In the genomic region with DNA sequence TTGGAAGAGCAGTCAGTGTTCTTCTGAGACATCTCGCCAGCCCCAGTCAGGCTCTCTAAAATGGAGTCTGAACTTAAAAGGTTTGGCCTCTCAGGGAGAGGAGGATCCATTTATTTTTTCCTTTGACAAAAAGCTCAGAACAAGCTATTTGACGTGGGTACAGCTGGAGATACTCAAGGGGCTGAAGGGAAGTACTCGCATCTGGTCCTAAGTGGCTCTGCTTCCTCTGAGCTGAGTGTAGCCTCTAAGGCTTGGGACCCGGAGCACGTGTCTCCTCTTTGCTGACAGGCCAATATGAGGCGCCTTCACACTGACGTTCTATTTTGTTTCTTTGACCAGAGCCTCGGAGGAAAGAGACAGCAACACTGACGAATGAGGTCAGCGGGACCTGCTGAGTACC, we compare ENCODE assay signal across 24 mouse cellular contexts. TPM values are rescaled to one million over a fixed set of nuclear protein-coding genes. Genes with fewer than 3 reads are reported as not detected.
"Had no signal": no experiment of that assay in that cellular context is flagged by ENCODE, and none has a peak within 500 bp of the region (broad histone marks: within the 10 kb centered on the region; RNA-seq: fewer than 3 reads in every experiment).

No protein-coding gene starts in this region.

- ATAC-seq: lung, postnatal 0 days; midbrain, embryonic 16.5 days had no signal

- H3K4me3 ChIP-seq: lung, embryonic 15.5 days; midbrain, embryonic 10.5 days; midbrain, embryonic 12.5 days; myocyte; neural tube, embryonic 13.5 days; neural tube, embryonic 15.5 days; stomach, embryonic 15.5 days had no signal

- H3K4me1 ChIP-seq: lung, embryonic 15.5 days; midbrain, embryonic 12.5 days; neural tube, embryonic 13.5 days; stomach, embryonic 15.5 days had no signal

- H3K27me3 ChIP-seq: lung, embryonic 15.5 days; midbrain, embryonic 12.5 days; neural tube, embryonic 13.5 days; neural tube, embryonic 15.5 days had no signal

- H3K4me2 ChIP-seq: lung, embryonic 15.5 days; midbrain, embryonic 12.5 days; neural tube, embryonic 13.5 days; neural tube, embryonic 15.5 days; stomach, embryonic 15.5 days had no signal

- DNase-seq: lung, adult 18-20 months; lung, postnatal 14 days; lung, postnatal 4 days; midbrain, embryonic 14.5 days; retina, postnatal 1 day; right cerebral cortex, adult 18-20 months; right cerebral cortex, postnatal 25 days; right cerebral cortex, postnatal 4 days; spleen, adult 18-20 months; thymus, adult 2 months; thymus, postnatal 25 days; thymus, postnatal 4 days had no signal

- H3K27ac ChIP-seq: liver, embryonic 14.5 days; lung, embryonic 15.5 days; midbrain, embryonic 10.5 days; midbrain, embryonic 12.5 days; neural tube, embryonic 13.5 days; neural tube, embryonic 15.5 days; stomach, embryonic 15.5 days had no signal

- H3K9ac ChIP-seq: liver, embryonic 14.5 days; lung, embryonic 15.5 days; midbrain, embryonic 12.5 days; neural tube, embryonic 13.5 days; neural tube, embryonic 15.5 days; stomach, embryonic 15.5 days had no signal

- H3K36me3 ChIP-seq: lung, embryonic 15.5 days; midbrain, embryonic 10.5 days; midbrain, embryonic 12.5 days; neural tube, embryonic 13.5 days; neural tube, embryonic 15.5 days; stomach, embryonic 15.5 days had no signal

- H3K9me3 ChIP-seq: lung, embryonic 15.5 days; midbrain, embryonic 10.5 days; midbrain, embryonic 12.5 days; neural tube, embryonic 13.5 days; neural tube, embryonic 15.5 days; stomach, embryonic 15.5 days had no signal

RNA-seq across cellular contexts. Expression of gene Cys1, which starts 18.0 kb away (rescaled TPM):
- total RNA-seq: megakaryocyte, adult 5-6 weeks; megakaryocyte-erythroid progenitor cell, adult 5-6 weeks had no signal
